Mouse (Mus musculus): ENCODE measurements around the gene Dnase2a. TPM values are rescaled to one million over a fixed set of nuclear protein-coding genes. Genes with fewer than 3 reads are reported as not detected.

Dnase2a gene
- polyA plus RNA-seq, 1 experiment from 2014 or later: 8.6 TPM

- H3K9me3 ChIP-seq (replicated peaks): no peaks in the 10 kb centered on the region
- no peak overlapping the region for H3K9ac ChIP-seq
- H3K4me2 ChIP-seq (replicated peaks): no peak overlapping the region
- ATAC-seq (ENCODE audit: low FRiP score): no peak
- peaks cover 49% of the 10 kb centered on the region for H3K36me3 ChIP-seq
- peaks cover 21% of the 10 kb centered on the region for H3K4me1 ChIP-seq
- peaks cover 68% of the 10 kb centered on the region for H3K27me3 ChIP-seq
- WGBS: 80% methylated on average over 6 of the region's 6 CpGs
- H3K4me3 ChIP-seq: no peak overlapping the region
- H3K27ac ChIP-seq: no peak overlapping the region
Observed at GRCm38 (mm10) chr8:84910551-84910950, 2.2 kb downstream of the Dnase2a start.

DNA sequence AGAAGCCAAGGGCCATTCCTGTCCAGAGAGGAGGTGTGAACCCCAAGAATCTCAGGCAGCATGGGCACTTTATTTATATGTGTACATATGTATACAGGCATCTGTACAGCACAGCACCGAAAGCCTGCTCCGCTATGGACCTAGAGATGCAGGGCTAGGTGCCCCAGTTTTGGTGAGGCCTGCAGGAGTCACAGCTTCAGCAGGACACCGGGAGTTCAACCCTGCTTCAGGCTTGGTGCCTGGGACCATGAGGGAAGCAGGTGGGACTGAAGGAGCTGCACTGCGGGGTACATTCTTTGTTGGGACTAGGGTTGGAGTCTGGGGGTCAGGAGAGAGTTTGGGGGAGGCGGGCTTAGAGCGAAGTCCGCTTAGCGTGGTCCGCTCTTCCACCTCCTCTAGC, 3.5 kb downstream of the Dnase2a start:
- H3K36me3 ChIP-seq: peaks cover 62% of the 10 kb centered on the region
- ATAC-seq (ENCODE audit: low FRiP score): no peak
- H3K9me3 ChIP-seq (replicated peaks): no peaks in the 10 kb centered on the region
- no peak overlapping the region for H3K4me2 ChIP-seq (replicated peaks)
- H3K27ac ChIP-seq: no peak overlapping the region
- 85% methylated on average over 9 of the region's 9 CpGs for WGBS
- H3K9ac ChIP-seq: no peak overlapping the region
- no peak overlapping the region for H3K4me3 ChIP-seq
- peaks cover 21% of the 10 kb centered on the region for H3K4me1 ChIP-seq
- peaks cover 81% of the 10 kb centered on the region for H3K27me3 ChIP-seq

DNA sequence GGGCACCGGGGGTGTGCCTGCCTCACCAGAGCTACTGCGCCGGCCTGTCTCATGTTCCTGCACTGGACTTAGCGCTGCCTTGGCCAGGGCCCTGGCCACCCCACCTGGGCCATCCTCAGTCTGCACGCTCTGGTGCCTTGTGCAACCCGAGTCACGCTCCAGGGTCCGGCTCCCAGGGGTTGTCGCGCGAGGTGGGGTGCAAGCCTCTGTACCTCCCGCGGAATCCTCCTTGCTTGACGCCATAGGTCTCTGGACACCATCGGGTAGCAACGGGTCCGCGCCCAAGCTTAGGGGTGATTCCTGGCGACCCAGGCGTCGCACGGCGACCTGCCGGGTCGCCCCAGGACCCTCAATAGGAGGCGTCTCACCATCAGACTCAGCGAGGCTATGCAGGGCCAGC, 4.0 kb downstream of the Dnase2a start:
- H3K36me3 ChIP-seq: peaks cover 67% of the 10 kb centered on the region
- H3K4me2 ChIP-seq (replicated peaks): peak overlapping the region; percentile 55
- H3K9me3 ChIP-seq (replicated peaks): no peaks in the 10 kb centered on the region
- peaks cover 21% of the 10 kb centered on the region for H3K4me1 ChIP-seq
- ATAC-seq (ENCODE audit: low FRiP score): no peak
- peak overlapping the region; percentile 32 for H3K4me3 ChIP-seq
- WGBS: 20% methylated on average over 27 of the region's 27 CpGs
- no peak overlapping the region for H3K9ac ChIP-seq
- H3K27me3 ChIP-seq: peaks cover 86% of the 10 kb centered on the region
- no peak overlapping the region for H3K27ac ChIP-seq

DNA sequence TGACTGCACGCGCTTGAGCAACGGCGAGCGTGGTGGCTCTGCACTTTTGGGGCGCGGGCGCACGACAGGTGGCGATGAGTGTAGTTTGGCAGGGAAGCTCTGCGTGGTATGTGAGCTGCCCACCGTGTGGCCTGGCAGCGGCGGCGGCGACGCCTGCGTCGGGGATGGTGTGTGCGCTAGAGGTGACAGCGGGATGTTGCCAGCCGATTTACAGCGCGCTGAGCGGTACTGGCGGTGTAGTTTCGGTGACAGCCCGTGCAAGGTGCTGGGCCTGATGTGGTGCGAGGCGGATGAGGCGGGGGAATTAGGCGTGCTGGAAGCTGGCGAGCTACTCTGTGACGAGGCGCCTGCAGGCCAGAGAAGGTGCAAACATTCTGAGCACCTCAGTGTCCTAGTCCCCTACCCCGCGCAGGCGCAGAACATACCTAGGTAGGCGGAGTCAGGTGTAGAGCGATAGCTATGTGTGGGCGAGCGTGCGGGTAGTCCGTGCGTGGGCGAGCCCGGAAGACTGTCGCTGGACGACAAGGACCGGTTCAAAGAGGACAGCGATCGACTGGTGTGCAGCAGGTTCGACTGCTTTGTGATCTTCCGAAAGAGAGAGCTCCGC, 4.6 kb downstream of the Dnase2a start:
- peak overlapping the region; percentile 55 for H3K4me2 ChIP-seq (replicated peaks)
- H3K27ac ChIP-seq: no peak overlapping the region

DNA sequence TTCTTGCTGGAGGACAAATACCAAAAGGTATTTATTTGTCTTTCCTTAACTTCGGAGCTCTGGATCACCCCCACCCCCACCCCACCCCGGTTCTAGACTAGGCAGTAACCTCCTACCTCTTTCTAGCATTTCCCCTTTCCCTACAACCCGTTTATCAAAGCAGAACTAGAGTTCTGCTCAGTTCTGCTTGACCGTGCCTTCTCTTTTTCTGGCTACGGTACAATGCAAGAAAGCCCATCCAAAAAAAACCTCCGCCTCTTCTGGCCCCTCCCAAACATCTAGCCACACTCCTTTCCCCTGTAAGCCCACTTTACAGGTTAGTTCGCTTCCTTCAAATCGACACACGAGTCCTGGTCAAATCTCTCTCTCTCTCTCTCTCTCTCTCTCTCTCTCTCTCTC, 5.1 kb downstream of the Dnase2a start:
- H3K9ac ChIP-seq: peak overlapping the region; percentile 49; the same call in 1 of the 2 replicates
- H3K27ac ChIP-seq: no peak overlapping the region
- peaks cover 97% of the 10 kb centered on the region for H3K27me3 ChIP-seq
- H3K4me2 ChIP-seq (replicated peaks): peak overlapping the region; percentile 55
- no peak for ATAC-seq (ENCODE audit: low FRiP score)
- H3K4me1 ChIP-seq: peaks cover 19% of the 10 kb centered on the region
- H3K4me3 ChIP-seq: peak overlapping the region; percentile 32
- peaks cover 78% of the 10 kb centered on the region for H3K36me3 ChIP-seq
- no peaks in the 10 kb centered on the region for H3K9me3 ChIP-seq (replicated peaks)
- 12% methylated on average over 9 of the region's 9 CpGs for WGBS

More for the DNA sequence above, 4.6 kb downstream of the Dnase2a start:
- H3K9me3 ChIP-seq (replicated peaks): no peaks in the 10 kb centered on the region
- WGBS: under 1% methylated on average over 55 of the region's 55 CpGs
- H3K4me1 ChIP-seq: peaks cover 21% of the 10 kb centered on the region
- H3K27me3 ChIP-seq: peaks cover 92% of the 10 kb centered on the region
- peaks cover 73% of the 10 kb centered on the region for H3K36me3 ChIP-seq
- ATAC-seq (ENCODE audit: low FRiP score): no peak
- peak overlapping the region; percentile 49; the same call in 1 of the 2 replicates for H3K9ac ChIP-seq
- H3K4me3 ChIP-seq: peak overlapping the region; percentile 32

- Histone ChIP-seq H3K27ac (no peak overlapping the region), H3K4me2 (replicated peaks) (peak overlapping the region; percentile 55), H3K27me3 (peaks cover 99% of the 10 kb centered on the region), H3K36me3 (peaks cover 81% of the 10 kb centered on the region), H3K9ac (no peak overlapping the region), H3K9me3 (replicated peaks) (no peaks in the 10 kb centered on the region), H3K4me1 (peaks cover 16% of the 10 kb centered on the region), H3K4me3 (no peak overlapping the region; the same call in 1 of the 2 replicates)
- 34% methylated on average over 4 of the region's 4 CpGs for whole genome bisulfite sequencing
- ATAC-seq (ENCODE audit: low FRiP score): no peak
Observed at GRCm38 (mm10) chr8:84913960-84914359, 5.6 kb downstream of the Dnase2a start.

DNA sequence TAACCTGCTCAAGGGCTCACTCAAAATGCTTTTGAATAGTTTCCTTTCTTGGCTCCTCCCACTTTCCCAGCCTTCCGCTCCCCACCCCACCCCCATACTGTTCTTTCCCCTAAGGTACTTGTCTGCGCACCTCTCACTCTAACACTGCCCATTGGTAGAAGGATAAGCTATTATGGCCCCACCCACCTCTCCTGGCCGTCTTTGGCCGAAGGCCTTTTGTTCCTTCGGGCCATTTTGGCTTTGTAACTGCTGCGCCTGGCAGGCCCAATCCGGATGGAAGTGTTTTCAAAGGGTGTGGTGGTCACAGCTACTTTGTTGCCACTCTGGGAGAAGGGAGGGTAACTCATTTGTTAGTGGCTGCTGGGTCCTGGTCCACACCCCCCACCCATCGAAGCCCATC, 6.9 kb downstream of the Dnase2a start:
- Histone ChIP-seq H3K9ac (no peak overlapping the region), H3K9me3 (replicated peaks) (no peaks in the 10 kb centered on the region), H3K27ac (no peak overlapping the region), H3K4me1 (peaks cover 11% of the 10 kb centered on the region), H3K4me3 (no peak overlapping the region), H3K27me3 (peaks cover 95% of the 10 kb centered on the region), H3K4me2 (replicated peaks) (no peak overlapping the region), H3K36me3 (peaks cover 86% of the 10 kb centered on the region)
- 94% methylated on average over 8 of the region's 8 CpGs for WGBS
- ATAC-seq (ENCODE audit: low FRiP score): no peak

DNA sequence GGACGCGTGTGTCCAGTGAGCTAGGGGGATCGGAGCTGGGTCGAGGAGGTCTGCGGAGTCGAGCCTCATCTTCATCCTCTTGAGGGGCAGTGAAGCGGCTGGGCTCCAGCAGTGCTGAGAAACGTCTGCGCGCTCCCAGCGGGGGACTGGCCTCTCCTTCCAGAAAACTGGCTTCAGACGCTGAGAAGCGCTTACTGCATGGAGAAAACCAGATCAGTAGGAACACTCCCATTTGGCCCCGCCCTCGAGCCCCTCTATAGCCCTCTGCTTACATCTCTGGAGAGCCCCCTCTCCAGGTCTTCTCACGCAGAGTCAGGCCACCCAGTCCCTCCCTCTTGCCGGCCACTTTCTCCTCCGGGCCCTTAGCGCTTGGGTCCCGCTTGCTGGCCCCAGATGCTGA, 9.4 kb downstream of the Dnase2a start:
- no peak overlapping the region for H3K4me3 ChIP-seq
- no peak overlapping the region for H3K9ac ChIP-seq
- no peaks in the 10 kb centered on the region for H3K9me3 ChIP-seq (replicated peaks)
- no peak overlapping the region for H3K27ac ChIP-seq
- H3K4me2 ChIP-seq (replicated peaks): no peak overlapping the region
- 25% methylated on average over 20 of the region's 20 CpGs for WGBS
- H3K4me1 ChIP-seq: peaks cover 8% of the 10 kb centered on the region
- ATAC-seq (ENCODE audit: low FRiP score): no peak
- H3K27me3 ChIP-seq: peaks cover 79% of the 10 kb centered on the region
- H3K36me3 ChIP-seq: peaks cover 84% of the 10 kb centered on the region

- no peaks in the 10 kb centered on the region for H3K9me3 ChIP-seq (replicated peaks)
- WGBS: 87% methylated on average over 15 of the region's 15 CpGs
- H3K4me3 ChIP-seq: no peak overlapping the region
- H3K27me3 ChIP-seq: peaks cover 71% of the 10 kb centered on the region
- H3K4me1 ChIP-seq: no peaks in the 10 kb centered on the region
- H3K27ac ChIP-seq: no peak overlapping the region
- H3K36me3 ChIP-seq: peaks cover 84% of the 10 kb centered on the region
- H3K9ac ChIP-seq: no peak overlapping the region
- no peak overlapping the region for H3K4me2 ChIP-seq (replicated peaks)
- no peak for ATAC-seq (ENCODE audit: low FRiP score)
Observed at GRCm38 (mm10) chr8:84918646-84919045, 10.3 kb downstream of the Dnase2a start.

GRCm38 (mm10) chr8:84921596-84921995, 13.2 kb downstream of the Dnase2a start:
- peaks cover 51% of the 10 kb centered on the region for H3K27me3 ChIP-seq
- H3K36me3 ChIP-seq: peaks cover 76% of the 10 kb centered on the region
- H3K4me1 ChIP-seq: no peaks in the 10 kb centered on the region
- H3K27ac ChIP-seq: no peak overlapping the region
- no peaks in the 10 kb centered on the region for H3K9me3 ChIP-seq (replicated peaks)
- no peak for ATAC-seq (ENCODE audit: low FRiP score)
- H3K9ac ChIP-seq: no peak overlapping the region
- H3K4me3 ChIP-seq: no peak overlapping the region
- WGBS: 85% methylated on average over 2 of the region's 2 CpGs
- no peak overlapping the region for H3K4me2 ChIP-seq (replicated peaks)

DNA sequence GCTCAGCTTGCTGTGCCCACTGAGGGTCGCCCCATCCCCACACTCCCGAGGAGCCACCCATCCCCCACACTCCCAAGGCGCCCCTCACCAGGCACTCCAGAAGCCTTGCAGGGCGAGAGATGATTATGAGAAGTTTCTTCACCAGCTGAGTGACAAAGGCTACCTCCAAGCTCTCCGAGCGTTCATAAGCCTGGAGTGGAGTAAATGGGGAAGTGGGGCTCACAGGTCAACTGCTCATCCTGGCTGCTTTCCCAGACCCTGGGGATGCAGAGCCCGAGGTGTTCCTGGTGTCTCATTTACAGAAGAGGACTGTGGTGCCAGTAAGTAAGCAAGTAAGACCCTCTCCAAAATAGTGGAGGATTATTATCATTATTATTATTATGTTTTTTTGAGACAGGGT, 17.2 kb downstream of the Dnase2a start:
- no peak overlapping the region for H3K9ac ChIP-seq
- H3K27me3 ChIP-seq: peaks cover 50% of the 10 kb centered on the region
- H3K4me2 ChIP-seq (replicated peaks): no peak overlapping the region
- H3K4me1 ChIP-seq: peaks cover 12% of the 10 kb centered on the region
- 80% methylated on average over 7 of the region's 7 CpGs for WGBS
- no peak overlapping the region for H3K4me3 ChIP-seq
- peaks cover 60% of the 10 kb centered on the region for H3K36me3 ChIP-seq
- no peaks in the 10 kb centered on the region for H3K9me3 ChIP-seq (replicated peaks)
- no peak for ATAC-seq (ENCODE audit: low FRiP score)
- H3K27ac ChIP-seq: no peak overlapping the region

DNA sequence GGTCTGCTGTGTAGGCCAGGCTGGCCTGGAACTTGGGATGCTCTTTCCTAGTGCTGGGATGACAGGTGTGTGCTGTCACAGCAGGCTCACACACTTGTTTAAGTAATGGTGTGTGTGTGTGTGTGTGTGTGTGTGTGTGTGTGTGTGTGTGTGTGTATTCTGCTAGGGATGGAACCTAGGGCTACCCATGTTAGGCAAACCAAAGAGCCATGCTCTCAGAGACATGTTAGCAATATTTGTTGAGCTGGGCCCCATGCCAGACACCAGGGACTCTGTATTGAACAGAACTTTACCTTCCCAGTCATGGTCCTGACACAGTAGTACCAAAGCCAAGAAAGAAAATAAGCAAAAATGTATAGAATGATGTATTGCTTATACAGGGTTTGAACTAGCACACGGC, 19.2 kb downstream of the Dnase2a start:
- H3K4me3 ChIP-seq: no peak overlapping the region
- peaks cover 55% of the 10 kb centered on the region for H3K27me3 ChIP-seq
- H3K27ac ChIP-seq: no peak overlapping the region
- H3K9ac ChIP-seq: no peak overlapping the region
- WGBS: 93% methylated on average over 1 of the region's 1 CpGs
- no peaks in the 10 kb centered on the region for H3K9me3 ChIP-seq (replicated peaks)
- H3K4me1 ChIP-seq: peaks cover 12% of the 10 kb centered on the region
- H3K4me2 ChIP-seq (replicated peaks): no peak overlapping the region
- H3K36me3 ChIP-seq: peaks cover 55% of the 10 kb centered on the region
- ATAC-seq (ENCODE audit: low FRiP score): no peak
